Mouse (Mus musculus) left cerebral cortex, adult 2 months (tissue): ENCODE measurements around the gene Cacng7. TPM values are rescaled to one million over a fixed set of nuclear protein-coding genes. Genes with fewer than 3 reads are reported as not detected.

Experiments used
- DNase-seq, 2 experiments: peaks; one replicate each; pipeline ENCODE4 v3.0.0; 2021 to 2022; ENCODE audit warnings: low spot score in 2 of 2, mixed read lengths in 1 of 2; ENCODE audit errors: extremely low spot score in 1 of 2
- H3K27ac ChIP-seq: fragments of 200-600 bp; 2 replicates; pipeline ENCODE4 v1.8.1; 2022
- H3K4me3 ChIP-seq: fragments of 200-600 bp; 2 replicates; pipeline ENCODE4 v1.8.1; 2022
- CTCF ChIP-seq: fragments of 200-600 bp; IDR thresholded peaks from 2 replicates; pipeline ENCODE4 v1.8.1; 2022; ENCODE audit warnings: antibody characterized with exemption, mild to moderate bottlenecking, moderate library complexity
- intact Hi-C: fragments of 180-260 bp; cut with DNase I; formaldehyde crosslinking; loops from one replicate; pipeline ENCODE4 v1.15.1; 2025
- total RNA-seq, 2 experiments: library from RNA; stranded (reverse); gene quantifications; 2 replicates each; pipeline ENCODE4 v1.2.3; 2021

Gene Cacng7
- total RNA-seq, 2 experiments from 2014 or later = 180 to 201 TPM

GRCm38 (mm10) chr7:3292791-3293190, 40.0 kb upstream of the Cacng7 start:
- peak in 1 of 2 experiments; percentile 53 for DNase-seq
- TF ChIP-seq CTCF = no peak
- intact Hi-C loops = no loop called here
- H3K27ac ChIP-seq = peak overlapping the region; percentile 29; the same call in 1 of the 2 replicates
- H3K4me3 ChIP-seq = peak overlapping the region; percentile 19; the same call in 1 of the 2 replicates

GRCm38 (mm10) chr7:3294794-3295193, 38.0 kb upstream of the Cacng7 start:
- no peak overlapping the region for H3K27ac ChIP-seq
- intact Hi-C loops = no loop called here
- no peak overlapping the region for H3K4me3 ChIP-seq
- DNase-seq = no peak
- TF ChIP-seq CTCF = no peak

GRCm38 (mm10) chr7:3295321-3296110, 37.2 kb upstream of the Cacng7 start:
- intact Hi-C loops = no loop called here
- Histone ChIP-seq H3K4me3 (no peak overlapping the region), H3K27ac (no peak overlapping the region)
- DNase-seq = no peak
- no peak for TF ChIP-seq CTCF

GRCm38 (mm10) chr7:3296711-3297110, 36.0 kb upstream of the Cacng7 start:
- Histone ChIP-seq H3K27ac (no peak overlapping the region), H3K4me3 (no peak overlapping the region)
- no peak for TF ChIP-seq CTCF
- no peak for DNase-seq
- intact Hi-C loops = no loop called here

GRCm38 (mm10) chr7:3299941-3300617, 32.7 kb upstream of the Cacng7 start:
- intact Hi-C loops = loop anchor here (5.0 to 10.0 kb wide), 2 partner anchors 38 to 75 kb away; no protein-coding TSS in a partner anchor
- H3K27ac ChIP-seq = peak overlapping the region; percentile 63
- DNase-seq = no peak
- peak; percentile 57 for TF ChIP-seq CTCF
- no peak overlapping the region for H3K4me3 ChIP-seq

GRCm38 (mm10) chr7:3300891-3301627, 31.7 kb upstream of the Cacng7 start:
- no peak for DNase-seq
- no peak overlapping the region for H3K4me3 ChIP-seq
- no peak for TF ChIP-seq CTCF
- H3K27ac ChIP-seq = no peak overlapping the region; the same call in 1 of the 2 replicates
- intact Hi-C loops = loop anchor here (5.0 to 10.0 kb wide), 2 partner anchors 39 to 76 kb away; no protein-coding TSS in a partner anchor

- peak; percentile 33 to 53 for DNase-seq
- H3K27ac ChIP-seq = peak overlapping the region; percentile 67
- H3K4me3 ChIP-seq = peak overlapping the region; percentile 74
- intact Hi-C loops = loop anchor here (5.0 to 10.0 kb wide), 2 partner anchors 40 to 77 kb away; no protein-coding TSS in a partner anchor
- no peak for TF ChIP-seq CTCF
These were observed 30.9 kb upstream of the Cacng7 start for GRCm38 (mm10) chr7:3301628-3302555.

- DNase-seq = no peak
- peak; percentile 68 for TF ChIP-seq CTCF
- H3K4me3 ChIP-seq = peak overlapping the region; percentile 74
- intact Hi-C loops = loop anchor here (5.0 to 10.0 kb wide), 2 partner anchors 40 to 78 kb away; no protein-coding TSS in a partner anchor
- peak overlapping the region; percentile 78 for H3K27ac ChIP-seq
These were observed 30.0 kb upstream of the Cacng7 start for GRCm38 (mm10) chr7:3302556-3303275.

GRCm38 (mm10) chr7:3303276-3303781, 29.4 kb upstream of the Cacng7 start:
- intact Hi-C loops = loop anchor here (5.0 to 10.0 kb wide), 2 partner anchors 41 to 79 kb away; no protein-coding TSS in a partner anchor
- H3K27ac ChIP-seq = peak overlapping the region; percentile 78

GRCm38 (mm10) chr7:3303789-3304188, 29.0 kb upstream of the Cacng7 start:
- H3K27ac ChIP-seq = peak overlapping the region; percentile 72
- no peak for TF ChIP-seq CTCF
- H3K4me3 ChIP-seq = peak overlapping the region; percentile 74
- intact Hi-C loops = loop anchor here (5.0 to 10.0 kb wide), 2 partner anchors 41 to 79 kb away; no protein-coding TSS in a partner anchor
- no peak for DNase-seq

More at GRCm38 (mm10) chr7:3303276-3303781, 29.4 kb upstream of the Cacng7 start:
- DNase-seq = peak; percentile 72 to 78
- H3K4me3 ChIP-seq = peak overlapping the region; percentile 74
- no peak for TF ChIP-seq CTCF
